Mouse (Mus musculus) cortical plate, adult 2 months (tissue): Measurements from ENCODE around the gene Fam118a.

ENCODE experiments used
- CTCF ChIP-seq: fragments of 200-500 bp; IDR thresholded peaks from 2 replicates; pipeline ENCODE4 v1.5.1; 2011; ENCODE audit warnings: mild to moderate bottlenecking, control low read depth, low read length; ENCODE audit not compliant: insufficient read depth; ENCODE audit errors: extremely low read depth
- POLR2A ChIP-seq: fragments of 200-500 bp; IDR thresholded peaks from 2 replicates; pipeline ENCODE4 v1.6.1; 2011; ENCODE audit warnings: mild to moderate bottlenecking, low read length, control low read depth; ENCODE audit not compliant: insufficient read depth; ENCODE audit errors: extremely low read depth

DNA sequence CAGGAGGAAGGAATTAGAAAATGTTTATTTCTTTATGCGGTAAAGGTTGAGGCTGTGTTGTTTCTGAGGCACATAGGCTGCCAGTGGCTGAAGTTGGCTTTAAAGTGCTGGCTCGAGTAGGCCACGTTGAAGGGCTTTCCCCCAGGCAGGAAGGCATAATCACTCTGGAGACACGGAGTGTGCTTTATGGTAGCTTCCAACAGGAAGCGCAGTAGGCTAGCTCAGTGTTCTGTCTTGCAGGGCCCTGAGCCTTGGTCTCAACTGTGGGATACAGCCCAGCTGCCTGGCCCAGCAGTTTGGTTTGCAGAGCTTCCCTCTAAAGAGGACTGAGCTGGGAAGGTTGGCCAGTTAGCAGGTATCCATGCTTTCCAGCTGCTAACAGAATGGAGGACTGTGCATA, 14.4 kb downstream of the Fam118a start:
- TF ChIP-seq CTCF (no peak), POLR2A (no peak)
